Mouse (Mus musculus) adrenal gland, adult 2 months (tissue): ENCODE measurements at regions not wholly inside any gene's neighbourhood (a gene's known extent, or its start where the extent isn't known, plus 50 kb on each side); places are given as distances from the start of the nearest gene placed in this dataset.

Experiments used
- DNase-seq: peaks from one replicate; pipeline ENCODE4 v3.0.0; 2021

DNA sequence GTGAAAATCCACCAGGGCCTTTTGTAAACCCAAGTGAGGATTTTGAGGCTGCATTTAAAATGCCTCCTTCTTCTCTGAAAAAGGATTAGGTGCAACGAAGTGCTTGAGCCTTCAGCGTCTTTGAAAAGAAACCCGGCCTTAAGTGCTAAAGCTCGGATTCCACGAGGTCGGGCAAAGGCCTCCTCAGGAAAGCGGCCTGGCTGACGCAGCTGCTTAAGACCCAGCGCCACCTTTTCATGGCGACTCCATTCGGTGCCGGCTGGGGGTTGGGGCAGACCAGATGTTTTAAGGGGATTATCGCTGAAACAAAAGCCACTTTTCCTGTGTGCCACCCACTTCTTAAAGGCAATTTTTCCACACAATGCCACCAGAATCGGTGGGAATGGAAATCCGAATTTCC lies 61.6 kb upstream of the 4932438H23Rik start:
- DNase-seq, result no peak

DNA sequence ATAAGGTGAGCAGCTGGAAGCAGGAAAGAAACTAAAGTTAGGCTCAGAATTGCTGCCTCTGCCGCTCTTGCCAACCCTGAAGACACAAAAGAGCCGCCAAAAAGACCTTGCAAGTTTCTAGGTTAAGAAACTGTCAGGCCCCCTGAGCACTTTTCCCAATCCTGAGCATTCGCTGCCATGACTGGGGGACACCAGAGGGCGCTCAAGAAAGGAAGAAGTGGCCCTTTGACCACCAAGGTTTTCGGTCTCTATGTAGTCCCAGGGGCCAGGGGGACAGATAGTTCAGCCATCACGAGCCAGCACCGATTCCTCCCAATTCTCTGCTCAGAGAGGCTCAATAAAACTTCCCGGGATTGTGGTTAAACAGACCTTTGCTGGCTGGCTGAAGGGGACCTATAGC lies 64.6 kb upstream of the Olig2 start:
- DNase-seq, result peak; percentile 25

DNA sequence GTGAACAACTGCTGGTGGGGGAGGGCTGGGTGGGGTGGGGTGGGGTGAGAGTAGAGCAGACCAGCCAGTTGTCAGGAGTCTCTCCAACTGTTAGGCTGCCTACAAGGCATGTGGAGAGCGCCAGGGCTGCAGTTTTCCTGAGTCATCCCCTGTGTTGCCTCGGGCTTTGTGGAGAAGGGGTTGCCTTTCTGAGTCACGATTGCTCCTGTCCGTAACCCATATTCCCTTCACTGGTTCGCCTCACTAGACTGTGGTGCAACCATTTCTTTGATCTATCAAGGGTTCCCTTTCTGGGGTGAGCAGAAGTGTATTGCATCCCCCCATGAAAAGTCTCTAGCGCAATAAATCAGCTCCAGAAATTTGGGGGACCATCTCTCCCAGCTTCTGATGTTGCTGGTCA lies 63.6 kb upstream of the Olig2 start:
- DNase-seq, result peak; percentile 9

DNA sequence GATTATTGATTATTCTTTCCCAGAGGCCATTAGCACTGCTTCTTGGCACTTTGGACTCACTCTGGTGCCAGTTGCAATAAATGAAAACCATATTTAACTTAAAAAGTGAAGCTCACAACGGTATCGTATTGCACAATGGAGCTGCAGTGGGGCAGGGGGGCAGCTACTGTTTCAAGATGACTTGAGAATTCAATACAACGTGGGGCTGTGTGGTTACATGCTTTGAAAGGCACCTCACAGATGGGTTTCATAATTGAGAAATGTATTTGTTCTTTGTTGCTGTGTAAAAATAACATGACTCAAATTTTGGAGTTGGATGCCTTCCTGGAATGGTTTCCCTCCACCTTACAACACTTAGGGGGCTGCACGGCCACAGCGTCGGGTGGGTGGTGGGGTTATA lies 62.9 kb upstream of the Olig2 start:
- DNase-seq, result no peak

DNA sequence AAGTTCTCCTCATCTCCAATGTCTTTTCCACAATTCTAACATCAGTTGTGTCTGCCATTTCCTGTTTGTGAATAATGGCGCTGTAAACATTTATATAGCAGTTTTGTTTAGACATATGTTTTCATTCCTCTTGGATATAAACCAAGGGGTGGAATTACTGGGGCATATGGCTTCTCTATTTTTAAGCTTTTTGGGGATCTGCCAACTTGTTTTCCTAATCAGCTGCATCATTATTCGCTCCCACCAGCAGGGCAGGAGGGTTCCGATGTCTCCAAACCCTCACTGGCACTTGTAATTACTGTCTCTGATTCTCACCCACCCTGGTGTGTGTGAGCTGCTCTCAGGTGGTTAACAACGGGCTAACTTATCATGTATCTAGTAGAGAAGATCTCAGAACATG lies 59.4 kb upstream of the Olig2 start:
- no peak for DNase-seq

DNA sequence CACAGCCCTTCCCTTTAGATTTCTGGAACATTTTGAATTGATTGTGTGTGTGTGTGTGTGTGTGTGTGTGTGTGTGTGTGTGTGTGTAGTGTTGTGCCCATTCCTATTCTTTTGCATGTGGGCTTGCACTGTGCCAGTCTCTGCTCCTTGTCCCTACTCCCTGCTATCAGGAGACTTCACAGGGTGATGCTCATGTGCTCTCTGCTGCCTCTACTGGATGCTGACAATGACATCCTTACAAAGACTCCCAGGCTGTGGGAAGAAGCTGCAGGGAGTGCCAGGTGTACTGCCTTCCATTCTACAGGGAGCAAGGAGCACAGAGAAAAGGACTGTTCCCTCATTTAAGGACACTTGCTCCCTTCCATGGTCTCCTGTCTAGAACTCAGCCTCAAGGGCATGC lies 58.4 kb upstream of the Olig2 start:
- peak; percentile 38 for DNase-seq

DNA sequence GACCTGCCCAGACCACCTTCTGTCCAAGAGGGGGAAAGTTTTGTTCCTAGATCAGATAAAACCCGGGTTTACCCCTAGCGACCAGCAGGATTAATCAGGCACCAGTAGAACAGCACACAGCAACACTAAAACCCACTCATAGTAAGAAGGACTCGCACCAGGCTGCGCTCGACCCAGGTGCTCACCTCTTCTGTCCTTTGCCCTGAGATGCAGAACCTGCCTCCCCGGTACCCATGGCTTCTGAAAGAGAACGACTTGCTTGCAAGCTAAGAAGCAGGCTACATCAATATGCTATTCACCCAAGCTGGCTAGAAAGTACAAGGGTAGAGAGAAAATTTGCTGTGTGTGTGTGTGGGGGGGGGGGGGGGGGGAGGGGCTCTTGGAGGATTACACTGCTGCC lies 56.9 kb upstream of the Olig2 start:
- no peak for DNase-seq

DNA sequence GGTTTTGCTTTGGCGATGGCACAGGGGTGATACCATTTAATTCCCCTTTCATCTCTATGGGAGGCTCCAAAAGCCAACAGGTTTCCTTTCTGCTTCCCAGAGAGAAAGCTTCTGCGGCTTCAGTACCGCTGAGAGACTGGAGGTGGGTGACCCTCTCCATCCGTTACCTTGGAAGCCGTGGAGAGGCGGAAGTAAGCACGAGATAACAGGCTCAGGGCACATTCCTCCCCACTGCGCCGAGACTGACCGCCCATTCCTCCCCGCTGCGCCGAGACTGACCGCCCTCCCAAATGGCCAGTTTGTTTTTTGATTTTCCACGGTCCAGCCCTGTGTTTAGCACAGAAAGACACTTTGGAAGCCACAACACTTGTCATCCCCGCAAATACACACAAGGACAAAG lies 55.4 kb upstream of the Olig2 start:
- DNase-seq, result peak; percentile 7

DNA sequence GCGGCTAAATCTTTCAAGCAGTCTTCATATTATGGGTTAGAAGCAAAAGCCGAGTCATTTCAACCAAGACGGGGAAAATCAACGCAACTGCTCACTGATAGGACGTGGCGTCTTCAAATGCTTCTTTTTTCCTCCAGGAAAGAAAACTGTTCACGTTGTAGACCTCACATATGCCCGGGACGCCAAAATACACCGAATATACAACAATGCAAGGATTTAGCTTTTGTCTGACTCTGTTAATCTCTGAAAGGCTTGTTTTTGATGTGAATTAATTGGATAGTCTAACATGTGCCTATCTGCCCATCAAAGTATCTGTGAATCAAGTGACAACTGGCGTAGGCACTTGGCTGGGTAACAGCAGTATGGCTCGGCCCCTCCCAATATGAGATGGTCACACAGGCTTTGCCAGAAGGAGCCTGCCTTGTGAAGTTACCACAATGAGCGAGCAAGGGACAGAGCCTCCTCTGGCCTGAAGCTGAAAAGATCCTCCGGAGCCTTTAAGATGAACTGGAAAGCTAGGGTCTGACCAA lies 53.3 kb upstream of the Olig2 start:
- no peak for DNase-seq

DNA sequence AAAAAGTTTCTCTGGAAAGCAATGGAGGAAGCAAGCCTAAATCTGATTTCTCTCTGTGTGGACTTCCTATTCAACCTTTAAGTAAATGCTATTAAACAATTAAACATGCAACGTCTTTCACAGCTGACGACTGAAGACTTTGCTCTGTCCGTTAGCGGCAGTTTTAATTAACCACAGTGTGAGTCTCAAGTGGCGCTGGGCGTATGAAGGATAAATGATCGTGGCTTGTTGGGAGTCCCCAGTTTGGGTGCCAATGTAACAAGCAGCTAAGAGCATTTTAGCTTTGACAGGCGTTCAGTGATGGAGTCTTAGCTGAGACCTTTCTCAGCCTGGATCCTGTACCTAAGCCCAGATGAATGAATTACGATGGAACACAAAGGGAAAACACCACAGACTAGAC lies 52.7 kb upstream of the Olig2 start:
- no peak for DNase-seq

DNA sequence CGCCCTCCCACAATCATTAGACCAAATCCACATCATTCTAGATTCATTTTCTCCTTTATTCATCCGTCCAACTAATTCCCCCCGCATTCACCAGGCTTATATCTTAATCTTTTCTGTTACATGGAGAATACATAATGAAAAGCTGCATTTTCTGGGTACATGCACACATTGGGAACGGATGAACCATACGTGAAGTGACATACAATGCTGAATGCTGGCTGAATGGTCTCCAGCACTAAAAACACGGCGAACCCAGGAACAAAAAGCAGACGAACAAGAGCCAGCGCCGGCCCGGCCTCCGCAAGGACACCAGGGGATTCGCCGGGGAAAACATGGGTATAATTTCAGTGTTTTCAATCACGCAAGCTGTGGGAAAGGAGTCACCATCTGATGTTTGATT lies 52.0 kb upstream of the Olig2 start:
- no peak for DNase-seq

DNA sequence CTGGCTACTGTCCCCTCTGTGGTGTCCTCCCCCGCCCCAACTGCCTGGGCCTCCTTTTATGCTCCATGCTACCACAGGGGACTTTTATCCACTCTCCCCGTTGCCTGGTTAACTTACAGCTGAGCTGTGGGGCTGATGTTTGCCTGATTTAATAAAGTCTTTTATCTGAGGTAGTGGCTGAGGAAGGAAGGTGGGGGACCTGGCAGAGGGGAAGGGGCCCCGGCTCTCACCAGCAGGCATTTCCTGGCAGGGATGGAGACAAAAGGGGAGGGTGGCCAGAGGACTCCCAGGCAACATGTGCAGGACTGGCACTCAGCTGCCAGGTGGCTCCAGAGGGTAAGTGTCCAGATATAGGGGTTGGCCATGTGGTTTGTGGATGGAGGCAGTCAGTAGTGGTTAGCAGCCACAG lies 51.4 kb upstream of the Olig2 start:
- DNase-seq, result no peak

DNA sequence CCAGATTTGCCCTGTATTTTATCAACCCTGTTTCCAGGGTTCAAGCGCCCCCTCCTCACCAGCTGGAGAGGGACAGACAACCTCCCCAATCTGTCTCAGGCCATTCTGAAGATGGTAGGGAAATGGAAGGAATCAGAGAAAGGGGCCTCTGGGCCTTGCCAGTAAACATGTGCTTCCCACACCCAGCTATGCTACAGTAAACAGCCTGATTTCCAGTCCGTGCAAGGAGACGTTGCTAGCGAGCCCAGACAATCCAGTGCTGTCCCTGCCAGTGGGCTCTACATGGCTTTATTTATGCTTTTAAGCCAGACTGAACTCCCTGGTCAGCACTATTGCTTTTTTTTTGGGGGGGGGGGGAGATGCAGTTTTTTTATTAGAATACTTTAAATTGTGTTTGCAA lies 50.9 kb upstream of the Olig2 start:
- no peak for DNase-seq
